Mouse (Mus musculus): ENCODE results near the gene Dtx2. TPM values are rescaled to one million over a fixed set of nuclear protein-coding genes. Genes with fewer than 3 reads are reported as not detected.
A peak's percentile ranks its signal among the peaks of the same experiment; 100 is the strongest.
"Not testable (repeated sequence)": the region's sequence is repeated elsewhere in the genome, so short reads cannot be mapped to it uniquely, and the experiment has no call there.

The Dtx2 gene
- polyA plus RNA-seq, 1 experiment, result 9.2 TPM

DNA sequence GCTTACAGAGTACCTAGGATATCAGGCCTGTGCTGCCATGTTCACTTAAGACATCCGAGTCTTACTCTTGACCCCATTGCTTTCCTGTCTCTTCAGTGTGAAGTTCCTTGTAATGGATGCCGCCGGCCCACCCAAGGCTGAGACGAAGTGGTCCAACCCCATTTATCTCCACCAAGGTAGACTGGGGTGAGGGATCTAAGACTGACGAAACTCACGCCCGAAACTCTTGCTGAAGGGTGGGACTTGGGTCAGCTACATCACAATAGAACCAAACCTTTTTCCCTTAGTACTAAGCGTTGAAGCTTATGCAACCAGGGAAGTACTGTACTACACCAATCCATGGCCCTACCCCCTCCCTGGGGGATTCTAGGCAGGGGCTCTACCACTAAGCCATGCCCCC, 47.1 kb downstream of the Dtx2 start:
- Histone ChIP-seq H3K27me3 (ENCODE audit: control insufficient read depth, insufficient read depth, low read length) (no peaks in the 10 kb centered on the region), H3K4me3 (replicated peaks; ENCODE audit: insufficient read depth, low read depth, low read length) (no peak overlapping the region), H3K4me1 (ENCODE audit: control insufficient read depth, insufficient read depth, low read length) (no peaks in the 10 kb centered on the region), H3K27ac (ENCODE audit: insufficient read depth, low read length) (no peak overlapping the region)
- TF ChIP-seq POLR2A (IDR thresholded peaks at IDR 0.05; ENCODE audit: borderline replicate concordance, insufficient read depth, low read length) (no peak), CTCF (IDR thresholded peaks at IDR 0.05; ENCODE audit: borderline replicate concordance, insufficient read depth, low read depth, low read length) (no peak)
- DNase-seq, result no peak
- 95% methylated on average over 8 of the region's 8 CpGs for WGBS

DNA sequence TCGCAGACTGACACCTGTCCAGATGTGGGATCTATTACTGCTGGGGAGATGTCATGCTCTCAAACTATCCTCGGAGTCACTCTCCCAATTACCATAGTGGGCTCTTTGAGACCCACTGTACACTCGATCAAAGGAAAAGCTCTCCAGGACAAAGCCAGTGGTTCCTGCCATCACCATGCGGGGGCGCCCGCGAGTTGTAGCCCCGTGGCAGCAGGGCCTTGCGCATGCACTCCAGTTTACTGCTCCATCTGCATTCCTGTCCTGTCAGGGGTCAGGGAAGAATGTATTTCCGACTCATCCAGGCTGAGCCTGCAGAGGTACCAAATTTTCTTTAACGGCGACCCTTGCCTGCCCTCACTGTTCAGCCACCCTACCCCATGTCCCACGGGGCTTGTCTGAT, 50.3 kb downstream of the Dtx2 start:
- DNase-seq, result no peak
- H3K4me3 ChIP-seq (replicated peaks; ENCODE audit: insufficient read depth, low read depth, low read length), result no peak overlapping the region
- no peak overlapping the region for H3K27ac ChIP-seq (ENCODE audit: insufficient read depth, low read length)
- TF ChIP-seq POLR2A (IDR thresholded peaks at IDR 0.05; ENCODE audit: borderline replicate concordance, insufficient read depth, low read length) (no peak), CTCF (IDR thresholded peaks at IDR 0.05; ENCODE audit: borderline replicate concordance, insufficient read depth, low read depth, low read length) (0 out of 2 replicates have a peak, but pooled peaks have one; percentile 25)
- H3K27me3 ChIP-seq (ENCODE audit: control insufficient read depth, insufficient read depth, low read length), result no peaks in the 10 kb centered on the region
- 56% methylated on average over 13 of the region's 13 CpGs for WGBS
- no peaks in the 10 kb centered on the region for H3K4me1 ChIP-seq (ENCODE audit: control insufficient read depth, insufficient read depth, low read length)

DNA sequence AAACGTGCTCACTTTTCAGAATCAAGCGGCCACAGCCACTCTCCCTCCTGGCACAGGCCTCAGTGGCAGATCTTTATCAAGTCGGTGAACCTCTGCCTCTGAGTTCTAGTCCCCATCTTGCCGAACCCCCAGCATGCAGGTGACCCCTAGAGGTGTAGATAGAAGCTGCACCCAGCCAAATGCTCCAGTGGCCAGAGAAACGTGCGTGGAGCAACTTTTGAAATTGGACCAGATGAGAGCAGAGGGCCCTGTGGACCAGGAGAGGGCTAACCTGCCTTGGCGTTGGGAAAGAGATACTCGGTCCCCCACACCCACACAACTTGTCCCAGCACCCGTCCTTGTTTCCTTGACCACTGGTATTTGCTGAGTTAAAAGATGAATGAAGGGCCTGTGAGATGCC, 50.8 kb downstream of the Dtx2 start:
- 13% methylated on average over 9 of the region's 9 CpGs for WGBS
- Histone ChIP-seq H3K4me3 (replicated peaks; ENCODE audit: insufficient read depth, low read depth, low read length) (no peak overlapping the region), H3K4me1 (ENCODE audit: control insufficient read depth, insufficient read depth, low read length) (no peaks in the 10 kb centered on the region), H3K27ac (ENCODE audit: insufficient read depth, low read length) (no peak overlapping the region), H3K27me3 (ENCODE audit: control insufficient read depth, insufficient read depth, low read length) (no peaks in the 10 kb centered on the region)
- no peak for TF ChIP-seq POLR2A (IDR thresholded peaks at IDR 0.05; ENCODE audit: borderline replicate concordance, insufficient read depth, low read length)
- TF ChIP-seq CTCF (IDR thresholded peaks at IDR 0.05; ENCODE audit: borderline replicate concordance, insufficient read depth, low read depth, low read length), result peak; percentile 38; the same call in 1 of the 2 replicates
- DNase-seq, result peak in 1 of 2 experiments; percentile 14

DNA sequence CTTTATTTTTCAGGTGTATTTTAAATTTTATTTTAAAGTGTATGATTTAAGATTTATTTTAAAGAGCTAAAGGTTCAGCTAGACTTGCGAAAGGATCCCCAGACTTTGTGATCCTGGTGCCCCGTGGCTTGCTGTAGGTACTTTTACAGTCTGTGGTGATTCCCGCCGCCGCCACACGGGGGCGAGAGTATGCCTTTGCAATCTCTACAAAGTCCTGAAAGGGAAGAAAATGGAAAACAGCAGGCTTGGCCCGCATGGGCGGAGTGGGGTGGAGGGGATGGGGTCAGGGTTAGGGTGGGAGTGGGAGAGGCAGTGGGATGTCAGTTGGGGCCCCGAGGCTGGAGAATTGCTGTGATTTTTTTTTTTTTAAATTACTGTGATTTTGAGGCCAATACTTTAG, 51.4 kb downstream of the Dtx2 start:
- no peak overlapping the region for H3K4me3 ChIP-seq (replicated peaks; ENCODE audit: insufficient read depth, low read depth, low read length)
- 3% methylated on average over 10 of the region's 10 CpGs for WGBS
- H3K27me3 ChIP-seq (ENCODE audit: control insufficient read depth, insufficient read depth, low read length), result no peaks in the 10 kb centered on the region
- H3K27ac ChIP-seq (ENCODE audit: insufficient read depth, low read length), result no peak overlapping the region
- H3K4me1 ChIP-seq (ENCODE audit: control insufficient read depth, insufficient read depth, low read length), result no peaks in the 10 kb centered on the region
- peak; percentile 60 to 81 for DNase-seq
- TF ChIP-seq CTCF (IDR thresholded peaks at IDR 0.05; ENCODE audit: borderline replicate concordance, insufficient read depth, low read depth, low read length) (peak; percentile 79), POLR2A (IDR thresholded peaks at IDR 0.05; ENCODE audit: borderline replicate concordance, insufficient read depth, low read length) (no peak)

DNA sequence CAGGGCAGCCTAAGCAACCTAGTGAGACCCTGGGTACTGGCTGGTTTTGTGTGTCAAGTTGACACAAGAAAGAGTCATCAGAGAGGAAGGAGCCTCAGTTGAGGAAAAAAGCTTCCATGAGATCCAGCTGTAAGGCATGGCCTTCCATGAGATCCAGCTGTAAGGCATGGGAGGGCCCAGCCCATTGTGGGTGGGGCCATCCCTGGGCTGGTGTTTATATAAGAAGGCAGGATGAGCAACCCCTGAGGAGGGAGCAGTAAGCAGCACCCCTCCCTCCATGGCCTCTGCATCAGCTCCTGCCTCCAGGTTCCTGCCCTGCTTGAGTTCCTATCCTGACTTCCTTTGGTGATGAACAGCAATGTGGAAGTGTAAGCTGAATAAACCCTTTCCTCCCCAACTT, 53.9 kb downstream of the Dtx2 start:
- not testable (repeated sequence) for DNase-seq; H3K27ac ChIP-seq (ENCODE audit: insufficient read depth, low read length); H3K4me1 ChIP-seq (ENCODE audit: control insufficient read depth, insufficient read depth, low read length); H3K27me3 ChIP-seq (ENCODE audit: control insufficient read depth, insufficient read depth, low read length); H3K4me3 ChIP-seq (replicated peaks; ENCODE audit: insufficient read depth, low read depth, low read length)

DNA sequence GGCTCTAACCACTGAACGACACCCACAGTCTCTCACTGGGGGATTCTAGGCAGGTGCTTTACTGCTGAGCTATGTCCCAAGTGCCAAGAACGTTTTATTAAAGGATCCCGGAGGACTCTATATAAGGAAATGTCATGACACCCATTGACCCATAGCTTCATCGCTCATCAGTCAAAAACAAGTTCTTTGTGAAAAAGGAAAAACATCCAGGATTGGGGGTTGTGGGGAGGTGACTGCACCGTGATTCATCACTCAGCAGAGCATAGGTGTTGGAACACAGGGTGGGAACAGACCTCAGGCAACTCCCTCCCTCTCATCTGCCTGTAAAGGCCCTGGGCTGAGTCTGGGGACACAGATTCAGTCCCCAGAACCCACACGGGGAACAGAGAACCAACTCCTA, 55.3 kb downstream of the Dtx2 start:
- 84% methylated on average over 6 of the region's 6 CpGs for WGBS

DNA sequence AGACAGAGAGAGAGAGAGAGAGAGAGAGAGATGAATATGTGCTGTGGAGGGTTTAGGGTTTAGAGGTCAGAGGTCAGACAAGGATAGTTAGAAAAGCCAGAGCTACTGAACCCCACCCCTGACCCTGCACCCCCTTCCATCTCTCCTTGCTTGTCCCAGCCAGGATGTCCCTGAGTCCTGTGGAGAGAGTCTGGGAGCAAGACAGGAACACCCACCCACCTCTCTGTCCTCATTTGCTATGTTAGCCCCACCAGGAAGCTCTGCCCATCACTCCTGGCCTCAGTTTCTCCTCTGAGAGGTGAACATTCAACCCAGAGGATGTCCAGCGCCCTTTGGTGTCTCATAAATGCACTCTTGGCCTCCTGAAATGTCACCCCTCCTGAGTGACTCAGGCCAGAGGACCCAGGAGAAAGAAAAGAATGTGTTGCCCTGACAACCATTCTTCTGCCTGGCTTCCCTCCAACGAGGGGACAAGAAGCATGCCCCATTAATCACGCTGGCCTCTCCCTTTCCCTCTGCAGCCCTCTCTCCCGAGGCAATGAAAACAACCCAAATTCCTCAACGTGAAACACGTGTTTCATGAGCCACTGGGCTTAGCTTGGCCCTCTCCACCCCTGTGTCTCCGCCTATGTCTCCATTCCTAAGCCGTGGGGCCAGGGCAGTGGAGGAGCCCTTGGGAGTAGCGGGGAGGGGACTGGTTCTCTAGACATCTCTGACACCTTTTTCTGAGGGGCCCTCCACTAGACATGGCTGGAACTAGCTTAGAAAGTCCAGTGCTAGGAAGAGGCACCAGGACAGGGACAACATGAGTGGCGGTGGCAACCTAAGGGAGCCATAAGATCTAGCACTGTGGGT, 56.9 kb downstream of the Dtx2 start:
- Histone ChIP-seq H3K4me3 (replicated peaks; ENCODE audit: insufficient read depth, low read depth, low read length) (no peak overlapping the region), H3K27ac (ENCODE audit: insufficient read depth, low read length) (no peak overlapping the region), H3K27me3 (ENCODE audit: control insufficient read depth, insufficient read depth, low read length) (no peaks in the 10 kb centered on the region), H3K4me1 (ENCODE audit: control insufficient read depth, insufficient read depth, low read length) (no peaks in the 10 kb centered on the region)
- 22% methylated on average over 10 of the region's 10 CpGs for WGBS
- TF ChIP-seq CTCF (IDR thresholded peaks at IDR 0.05; ENCODE audit: borderline replicate concordance, insufficient read depth, low read depth, low read length) (no peak), POLR2A (IDR thresholded peaks at IDR 0.05; ENCODE audit: borderline replicate concordance, insufficient read depth, low read length) (no peak)
- DNase-seq, result peak in 1 of 2 experiments; percentile 22

More for the DNA sequence above, 55.3 kb downstream of the Dtx2 start:
- H3K27me3 ChIP-seq (ENCODE audit: control insufficient read depth, insufficient read depth, low read length), result no peaks in the 10 kb centered on the region
- no peak overlapping the region for H3K4me3 ChIP-seq (replicated peaks; ENCODE audit: insufficient read depth, low read depth, low read length)
- H3K27ac ChIP-seq (ENCODE audit: insufficient read depth, low read length), result no peak overlapping the region
- H3K4me1 ChIP-seq (ENCODE audit: control insufficient read depth, insufficient read depth, low read length), result no peaks in the 10 kb centered on the region
- DNase-seq, result no peak
- no peak for TF ChIP-seq POLR2A (IDR thresholded peaks at IDR 0.05; ENCODE audit: borderline replicate concordance, insufficient read depth, low read length)

DNA sequence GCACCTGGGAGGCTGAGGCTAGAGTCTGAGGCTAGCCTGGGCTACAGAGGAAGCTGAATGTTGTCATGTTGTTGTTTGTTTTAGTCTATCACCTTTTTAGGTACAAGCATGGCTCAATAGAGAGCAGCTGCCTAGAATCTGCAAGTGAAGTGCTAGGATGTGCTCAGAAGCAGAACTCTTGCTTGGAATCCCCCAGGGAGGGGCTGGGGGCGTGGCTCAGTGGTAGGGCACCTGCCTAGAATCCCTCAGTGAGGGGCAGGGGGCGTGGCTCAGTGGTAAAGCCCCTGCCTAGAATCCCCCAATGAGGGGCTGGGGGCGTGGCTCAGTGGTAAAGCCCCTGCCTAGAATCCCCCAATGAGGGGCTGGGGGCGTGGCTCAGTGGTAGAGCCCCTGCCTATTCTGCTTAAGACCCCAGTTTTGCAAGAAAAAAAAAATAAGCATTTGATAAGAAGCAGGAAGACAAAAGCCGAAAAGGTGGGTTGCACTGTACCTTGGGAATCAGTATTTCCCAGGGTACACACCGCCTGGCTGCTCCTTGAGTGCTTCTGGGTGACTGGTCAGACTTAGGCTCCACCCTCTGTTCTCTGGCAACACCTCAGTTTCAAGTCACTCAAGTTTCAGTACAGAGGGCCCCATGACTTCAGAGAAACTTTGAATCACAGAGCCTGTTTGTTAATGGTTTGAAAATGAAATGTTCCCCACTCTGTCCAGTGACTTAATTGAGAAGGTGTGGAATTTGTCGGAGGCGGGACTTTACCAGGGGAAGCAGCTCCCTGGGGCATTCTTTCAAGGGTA, 58.5 kb downstream of the Dtx2 start:
- WGBS, result 77% methylated on average over 8 of the region's 8 CpGs
- Histone ChIP-seq H3K4me3 (replicated peaks; ENCODE audit: insufficient read depth, low read depth, low read length) (no peak overlapping the region), H3K27ac (ENCODE audit: insufficient read depth, low read length) (no peak overlapping the region), H3K4me1 (ENCODE audit: control insufficient read depth, insufficient read depth, low read length) (no peaks in the 10 kb centered on the region), H3K27me3 (ENCODE audit: control insufficient read depth, insufficient read depth, low read length) (no peaks in the 10 kb centered on the region)
- DNase-seq, result no peak
- no peak for TF ChIP-seq POLR2A (IDR thresholded peaks at IDR 0.05; ENCODE audit: borderline replicate concordance, insufficient read depth, low read length)
- no peak for TF ChIP-seq CTCF (IDR thresholded peaks at IDR 0.05; ENCODE audit: borderline replicate concordance, insufficient read depth, low read depth, low read length)
